ENCODE assay signal across 20 mouse cellular contexts in the genomic region with DNA sequence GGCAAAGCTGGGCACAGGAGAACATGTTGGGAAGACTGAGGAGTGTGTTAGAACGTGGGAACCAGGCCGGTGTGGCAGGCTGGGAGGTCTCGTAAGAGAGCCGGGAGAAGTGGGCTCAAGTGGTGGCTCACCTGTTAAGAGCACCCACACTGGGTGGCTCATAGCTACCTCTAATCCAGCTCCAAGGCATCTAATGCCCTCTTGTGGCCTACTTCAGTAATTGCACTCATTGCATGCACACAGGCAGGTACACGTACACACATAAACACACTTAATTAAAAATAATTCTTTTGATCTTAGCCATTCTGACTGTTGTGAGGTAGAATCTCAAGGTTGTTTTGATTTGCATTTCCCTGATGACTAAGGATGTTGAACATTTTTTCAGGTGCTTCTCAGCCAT. TPM values are rescaled to one million over a fixed set of nuclear protein-coding genes. Genes with fewer than 3 reads are reported as not detected.
DNase-seq lines count a peak whose midpoint lies in the region; ATAC-seq and TF ChIP-seq lines count a peak whose summit lies in the region.
"Had no signal": no experiment of that assay in that cellular context is flagged by ENCODE, and none has a peak within 500 bp of the region (broad histone marks: within the 10 kb centered on the region; RNA-seq: fewer than 3 reads in every experiment).

No protein-coding gene starts in this region.

- no peak for ATAC-seq in forebrain, postnatal 0 days
- no peak for ATAC-seq in forebrain, embryonic 12.5 days (ENCODE audit: low FRiP score)
- no peak for ATAC-seq in liver, embryonic 14.5 days (ENCODE audit: insufficient read depth)

- no peaks in the 10 kb centered on the region for H3K27me3 ChIP-seq in forebrain, postnatal 0 days (ENCODE audit: insufficient read depth, low read length)
- no peaks in the 10 kb centered on the region for H3K27me3 ChIP-seq in forebrain, embryonic 12.5 days
- H3K27me3 ChIP-seq in liver, embryonic 14.5 days (ENCODE audit: control insufficient read depth, insufficient read depth, low read length): no peaks in the 10 kb centered on the region
- H3K27me3 ChIP-seq in E14TG2a.4 (ENCODE audit: insufficient read depth, low read length): peaks cover 11% of the 10 kb centered on the region
- no peaks in the 10 kb centered on the region for H3K27me3 ChIP-seq in midbrain, embryonic 10.5 days (ENCODE audit: low read depth, poor library complexity, severe bottlenecking)
- H3K27me3 ChIP-seq: hindbrain, embryonic 13.5 days; limb, embryonic 15.5 days; megakaryocyte, embryonic 14.5 days; neural tube, embryonic 13.5 days; stomach, embryonic 15.5 days had no signal

- no peak overlapping the region for H3K4me2 ChIP-seq in forebrain, postnatal 0 days (ENCODE audit: low read depth)
- H3K4me2 ChIP-seq in forebrain, embryonic 12.5 days: no peak overlapping the region
- no peak overlapping the region for H3K4me2 ChIP-seq in liver, embryonic 14.5 days (ENCODE audit: low read depth)
- H3K4me2 ChIP-seq: hindbrain, embryonic 13.5 days; limb, embryonic 15.5 days; neural tube, embryonic 13.5 days; stomach, embryonic 15.5 days had no signal

- H3K27ac ChIP-seq in forebrain, postnatal 0 days (ENCODE audit: low read depth, low read length): no peak overlapping the region
- no peak overlapping the region for H3K27ac ChIP-seq in forebrain, embryonic 12.5 days
- H3K27ac ChIP-seq in liver, embryonic 14.5 days: no peak overlapping the region
- no peak overlapping the region for H3K27ac ChIP-seq in midbrain, embryonic 10.5 days (replicated peaks)
- H3K27ac ChIP-seq: heart, embryonic 10.5 days; hindbrain, embryonic 13.5 days; limb, embryonic 15.5 days; neural tube, embryonic 13.5 days; stomach, embryonic 15.5 days had no signal

- TF ChIP-seq CTCF in forebrain, postnatal 0 days (IDR thresholded peaks at IDR 0.05; ENCODE audit: low read depth): peak; percentile 37; the same call in 1 of the 2 replicates
- peak; percentile 44 for TF ChIP-seq CTCF in liver, embryonic 14.5 days (IDR thresholded peaks at IDR 0.05; ENCODE audit: low read depth)
- peak; percentile 76 for TF ChIP-seq CTCF in E14TG2a.4 (conservative IDR thresholded peaks at IDR 0.05; ENCODE audit: low read length)

- no peaks in the 10 kb centered on the region for H3K9me3 ChIP-seq in forebrain, postnatal 0 days (ENCODE audit: low read length)
- H3K9me3 ChIP-seq in forebrain, embryonic 12.5 days: peaks cover 3% of the 10 kb centered on the region; the same call in 1 of the 2 replicates
- H3K9me3 ChIP-seq in liver, embryonic 14.5 days (ENCODE audit: control insufficient read depth, low read length): no peaks in the 10 kb centered on the region
- H3K9me3 ChIP-seq in E14TG2a.4 (ENCODE audit: low read length): no peaks in the 10 kb centered on the region
- 0 out of 2 replicates have a peak, but pooled peaks cover 3% of the 10 kb centered on the region for H3K9me3 ChIP-seq in midbrain, embryonic 10.5 days (replicated peaks)
- H3K9me3 ChIP-seq: hindbrain, embryonic 13.5 days; limb, embryonic 15.5 days; stomach, embryonic 15.5 days had no signal

- H3K9ac ChIP-seq in forebrain, postnatal 0 days: no peak overlapping the region
- H3K9ac ChIP-seq in forebrain, embryonic 12.5 days: no peak overlapping the region
- no peak overlapping the region for H3K9ac ChIP-seq in liver, embryonic 14.5 days (replicated peaks)
- H3K9ac ChIP-seq: hindbrain, embryonic 13.5 days; limb, embryonic 15.5 days; neural tube, embryonic 13.5 days; stomach, embryonic 15.5 days had no signal

- WGBS in forebrain, postnatal 0 days: 95% methylated on average over 5 of the region's 5 CpGs
- WGBS in forebrain, embryonic 12.5 days: 93% methylated on average over 5 of the region's 5 CpGs
- WGBS in liver, embryonic 14.5 days (ENCODE audit: insufficient replicate concordance): 75% methylated on average over 5 of the region's 5 CpGs
- 93% methylated on average over 5 of the region's 5 CpGs for WGBS in midbrain, embryonic 10.5 days

- TF ChIP-seq EP300 in liver, embryonic 14.5 days (IDR thresholded peaks at IDR 0.05; ENCODE audit: low read depth): no peak

- no peak overlapping the region for H3K4me3 ChIP-seq in forebrain, postnatal 0 days (ENCODE audit: low read depth, low read length)
- no peak overlapping the region for H3K4me3 ChIP-seq in forebrain, embryonic 12.5 days (replicated peaks)
- no peak overlapping the region for H3K4me3 ChIP-seq in liver, embryonic 14.5 days (ENCODE audit: insufficient read depth in 1 of 2, low read depth in 2 of 2, low read length in 2 of 2)
- no peak overlapping the region for H3K4me3 ChIP-seq in E14TG2a.4 (replicated peaks; ENCODE audit: low read length)
- no peak overlapping the region for H3K4me3 ChIP-seq in midbrain, embryonic 10.5 days
- H3K4me3 ChIP-seq: heart, embryonic 10.5 days; hindbrain, embryonic 13.5 days; limb, embryonic 15.5 days; megakaryocyte, embryonic 14.5 days; neural tube, embryonic 13.5 days; stomach, embryonic 15.5 days had no signal

- no peak for DNase-seq in forebrain, postnatal 0 days
- no peak for DNase-seq in liver, embryonic 14.5 days (ENCODE audit: low read depth in 3 of 3, low spot score in 3 of 3)
- DNase-seq in liver (no peak), ZHBTc4 (ENCODE audit: low read depth, low spot score) (peak; percentile 71)
- no peak for DNase-seq in midbrain, embryonic 10.5 days (ENCODE audit: low spot score)
- DNase-seq in cerebellum, adult 11-12 months: no peak
- DNase-seq: adrenal gland, postnatal 10 days; cerebellum, adult 8-10 months; gastrocnemius, postnatal 14 days; heart, postnatal 10 days; kidney, adult 18-20 months; kidney, postnatal 25 days had no signal

- H3K36me3 ChIP-seq in forebrain, postnatal 0 days (ENCODE audit: insufficient read depth): no peaks in the 10 kb centered on the region
- H3K36me3 ChIP-seq in forebrain, embryonic 12.5 days (replicated peaks): no peaks in the 10 kb centered on the region
- no peaks in the 10 kb centered on the region for H3K36me3 ChIP-seq in liver, embryonic 14.5 days (replicated peaks; ENCODE audit: control insufficient read depth, insufficient read depth, low read depth)
- H3K36me3 ChIP-seq in E14TG2a.4 (ENCODE audit: insufficient read depth, low read length): no peaks in the 10 kb centered on the region
- H3K36me3 ChIP-seq in midbrain, embryonic 10.5 days: no peaks in the 10 kb centered on the region
- H3K36me3 ChIP-seq: heart, embryonic 10.5 days; hindbrain, embryonic 13.5 days; limb, embryonic 15.5 days; neural tube, embryonic 13.5 days; stomach, embryonic 15.5 days had no signal

- H3K4me1 ChIP-seq in forebrain, postnatal 0 days (ENCODE audit: insufficient read depth): no peaks in the 10 kb centered on the region
- peaks cover 3% of the 10 kb centered on the region; the same call in 1 of the 2 replicates for H3K4me1 ChIP-seq in forebrain, embryonic 12.5 days
- no peaks in the 10 kb centered on the region for H3K4me1 ChIP-seq in liver, embryonic 14.5 days (replicated peaks; ENCODE audit: control insufficient read depth in 2 of 2, insufficient read depth in 2 of 2, low read length in 1 of 2)
- H3K4me1 ChIP-seq in E14TG2a.4 (replicated peaks; ENCODE audit: low read depth, low read length): peaks cover 9% of the 10 kb centered on the region; the same call in 1 of the 2 replicates
- H3K4me1 ChIP-seq in midbrain, embryonic 10.5 days: no peaks in the 10 kb centered on the region; the same call in 1 of the 2 replicates
- H3K4me1 ChIP-seq: heart, embryonic 10.5 days; hindbrain, embryonic 13.5 days; limb, embryonic 15.5 days; megakaryocyte, embryonic 14.5 days; neural tube, embryonic 13.5 days; stomach, embryonic 15.5 days had no signal

RNA-seq across cellular contexts. Expression of a gene that starts 55.9 kb away (rescaled TPM):
- total RNA-seq in forebrain, postnatal 0 days (2014; rRNA removed): 9.0 and 12.4 TPM in 2 replicates
- polyA plus RNA-seq in forebrain, postnatal 0 days (2015; fragmentation: Nextera tagmentation; extraction: Ambion mirVana): 1.7 and 3.0 TPM in 2 replicates
- 0.78 and 0.96 TPM in 2 replicates for polyA plus RNA-seq in forebrain, embryonic 12.5 days (2016; fragmentation: Nextera tagmentation; extraction: Ambion mirVana)
- polyA plus RNA-seq in liver, embryonic 14.5 days (2012; rRNA removed): 0.02 TPM in 2 replicates
- 0.18 and 0.23 TPM in 2 replicates for polyA plus RNA-seq in liver, embryonic 14.5 days (2014; fragmentation: Nextera tagmentation; extraction: Ambion mirVana)
- 0.43 and 0.79 TPM in 2 replicates for polyA plus RNA-seq in midbrain, embryonic 10.5 days (2016; fragmentation: Nextera tagmentation; extraction: Ambion mirVana)
